Mouse (Mus musculus) embryonic fibroblast, embryonic 13.5 days (primary cell): ENCODE results near the gene St3gal3.

Experiments used
- CTCF ChIP-seq: IDR thresholded peaks from 2 replicates; pipeline ENCODE4 v1.5.1; 2011; ENCODE audit warnings: mild to moderate bottlenecking, control low read depth, low read length, moderate library complexity, borderline replicate concordance; ENCODE audit not compliant: insufficient read depth
- POLR2A ChIP-seq: IDR thresholded peaks from 2 replicates; pipeline ENCODE4 v1.6.1; 2011; ENCODE audit warnings: low read depth, mild to moderate bottlenecking, control low read depth, low read length, moderate library complexity

- TF ChIP-seq POLR2A (no peak), CTCF (no peak)
Observed at GRCm38 (mm10) chr4:118074236-118074635, 60.5 kb downstream of the St3gal3 start.
